Mouse (Mus musculus) brain, embryonic 14.5 days (tissue): ENCODE data around the gene S100a5.

ENCODE experiments used
- CTCF ChIP-seq: fragments of 200-500 bp; IDR thresholded peaks from 2 replicates; pipeline ENCODE4 v1.5.1; 2012; ENCODE audit warnings: inconsistent platforms, mild to moderate bottlenecking, moderate library complexity, borderline replicate concordance; ENCODE audit not compliant: insufficient read depth, insufficient read length; ENCODE audit errors: extremely low read depth
- POLR2A ChIP-seq: fragments of 200-500 bp; IDR thresholded peaks from 2 replicates; pipeline ENCODE4 v1.6.1; 2012; ENCODE audit warnings: mild to moderate bottlenecking, inconsistent platforms, borderline replicate concordance; ENCODE audit not compliant: poor library complexity, insufficient read depth, insufficient read length, severe bottlenecking; ENCODE audit errors: extremely low read depth

DNA sequence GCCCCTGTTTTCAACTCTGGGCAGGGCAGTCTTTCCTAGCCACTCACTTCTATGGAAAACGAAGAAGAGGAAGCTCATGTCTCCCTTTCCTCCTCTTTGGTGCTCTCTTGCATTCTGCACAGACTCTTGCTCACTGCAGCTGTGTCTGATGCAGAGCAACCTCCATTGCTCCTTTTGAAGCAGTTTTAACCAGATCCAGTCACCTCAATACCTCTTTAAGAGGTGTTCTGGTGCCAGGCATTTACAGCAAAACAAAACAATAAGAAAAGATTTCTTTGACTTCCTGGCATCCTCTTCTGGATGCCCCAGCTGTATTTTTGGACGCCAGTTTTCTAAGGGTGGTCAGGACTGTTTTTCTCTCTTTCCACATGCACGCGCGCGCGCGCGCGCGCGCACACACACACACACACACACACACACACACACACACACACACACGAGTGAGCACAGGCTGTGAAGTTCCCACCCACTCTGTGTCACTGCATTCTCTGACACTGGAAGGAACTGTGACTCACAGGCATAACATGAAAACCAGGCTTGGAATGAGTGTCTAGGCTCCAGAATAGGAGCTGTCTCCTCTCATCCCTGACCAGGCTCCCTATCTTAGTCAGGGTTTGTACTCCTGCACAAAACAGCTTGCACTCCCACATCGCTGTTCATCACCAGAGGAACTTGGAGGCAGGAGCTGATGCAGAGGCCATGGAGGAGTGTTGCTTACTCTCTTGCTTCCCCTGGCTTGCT, 20.8 kb upstream of the S100a5 start:
- TF ChIP-seq CTCF: no peak
- no peak for TF ChIP-seq POLR2A
